Mouse (Mus musculus): ENCODE measurements around the gene Enox2.
"Not testable (repeated sequence)": the region's sequence is repeated elsewhere in the genome, so short reads cannot be mapped to it uniquely, and the experiment has no call there.

Gene Enox2

GRCm38 (mm10) chrX:49287700-49288563, at the start of gene Enox2:
Enox2 (minus strand) TSS chrX:49288259.
- peak; percentile 74 to 75 for DNase-seq

- peak; percentile 2 to 26 for DNase-seq
These were observed 21.4 kb upstream of the Enox2 start for GRCm38 (mm10) chrX:49309496-49309895.

- DNase-seq: peak in 1 of 2 experiments; percentile 12
These were observed 18.6 kb upstream of the Enox2 start for GRCm38 (mm10) chrX:49306659-49307058.

- no peak for DNase-seq
These were observed 8.0 kb downstream of the Enox2 start for GRCm38 (mm10) chrX:49279918-49280586.

GRCm38 (mm10) chrX:49273487-49274042, 14.5 kb downstream of the Enox2 start:
- peak; percentile 11 to 17 for DNase-seq

- no peak for DNase-seq
These were observed 37.2 kb downstream of the Enox2 start for GRCm38 (mm10) chrX:49250816-49251215.

- DNase-seq: no peak
These were observed 62.1 kb downstream of the Enox2 start for GRCm38 (mm10) chrX:49225792-49226426.

GRCm38 (mm10) chrX:49216422-49216821, 71.6 kb downstream of the Enox2 start:
- DNase-seq: no peak

GRCm38 (mm10) chrX:49196386-49196785, 91.7 kb downstream of the Enox2 start:
- no peak for DNase-seq

GRCm38 (mm10) chrX:49181136-49181535, 106.9 kb downstream of the Enox2 start:
- DNase-seq: no peak

- DNase-seq: no peak
These were observed 109.4 kb downstream of the Enox2 start for GRCm38 (mm10) chrX:49178670-49179069.

- no peak for DNase-seq
These were observed 133.8 kb downstream of the Enox2 start for GRCm38 (mm10) chrX:49154280-49154679.

- no peak for DNase-seq
These were observed 163.2 kb downstream of the Enox2 start for GRCm38 (mm10) chrX:49124774-49125429.

- no peak for DNase-seq
These were observed 171.6 kb downstream of the Enox2 start for GRCm38 (mm10) chrX:49116465-49116864.

GRCm38 (mm10) chrX:49112412-49112811, 175.6 kb downstream of the Enox2 start:
- DNase-seq: peak in 1 of 2 experiments; percentile 7

- DNase-seq: not testable (repeated sequence)
These were observed 187.5 kb downstream of the Enox2 start for GRCm38 (mm10) chrX:49100542-49100941.

GRCm38 (mm10) chrX:49096249-49096648, 191.8 kb downstream of the Enox2 start:
- DNase-seq: no peak

- no peak for DNase-seq
These were observed 213.0 kb downstream of the Enox2 start for GRCm38 (mm10) chrX:49075055-49075454.

- DNase-seq: no peak
These were observed 214.5 kb downstream of the Enox2 start for GRCm38 (mm10) chrX:49073563-49073962.

GRCm38 (mm10) chrX:49045118-49045517, 242.9 kb downstream of the Enox2 start:
- DNase-seq: no peak

- DNase-seq: peak; percentile 5 to 19
These were observed 278.3 kb downstream of the Enox2 start for GRCm38 (mm10) chrX:49009746-49010145.

- DNase-seq: no peak
These were observed 282.4 kb downstream of the Enox2 start for GRCm38 (mm10) chrX:49005655-49006054.

GRCm38 (mm10) chrX:49002892-49003291, 285.2 kb downstream of the Enox2 start:
- DNase-seq: no peak
